Mouse (Mus musculus): ENCODE results near the gene 4930516K23Rik.

Gene 4930516K23Rik

DNA sequence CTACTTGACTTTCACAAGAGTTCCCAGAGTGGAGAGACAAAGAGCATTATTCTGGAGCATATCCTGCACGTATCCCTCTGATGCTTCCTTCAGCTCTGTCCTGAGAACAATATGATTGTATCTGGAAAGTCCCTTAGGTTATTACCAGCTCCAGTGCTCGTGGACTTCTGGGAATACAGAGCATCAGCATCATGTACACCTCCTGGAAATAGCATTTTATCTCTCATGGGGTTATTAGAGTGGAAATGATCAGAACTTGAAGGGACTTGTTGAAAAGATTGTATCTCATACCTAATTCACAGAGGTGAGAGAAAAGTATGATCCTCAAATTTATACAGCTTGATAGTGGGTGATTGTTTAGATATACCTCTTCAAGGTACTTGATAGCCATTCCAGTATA lies at the start of gene 4930516K23Rik:
TSS of gene 4930516K23Rik (minus strand) at position 101 of the 400 bp plus-strand sequence.
- no peak for DNase-seq (ENCODE audit: low spot score)

DNA sequence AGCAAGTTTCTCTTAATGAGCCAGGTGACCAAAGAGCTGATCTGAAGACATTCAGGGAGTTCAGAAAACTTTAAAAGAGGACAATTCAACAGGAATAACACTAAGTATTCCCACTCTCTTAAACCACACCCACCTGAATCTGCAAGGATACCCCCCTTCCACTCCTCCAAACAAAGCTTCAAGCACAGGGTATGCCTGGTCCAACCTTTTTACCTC lies 43.4 kb upstream of the 4930516K23Rik start, which contains the start of gene Olfr646:
TSS of gene Olfr646 (plus strand) at position 117 of the 216 bp plus-strand sequence.
- no peak for DNase-seq (ENCODE audit: low spot score)

DNA sequence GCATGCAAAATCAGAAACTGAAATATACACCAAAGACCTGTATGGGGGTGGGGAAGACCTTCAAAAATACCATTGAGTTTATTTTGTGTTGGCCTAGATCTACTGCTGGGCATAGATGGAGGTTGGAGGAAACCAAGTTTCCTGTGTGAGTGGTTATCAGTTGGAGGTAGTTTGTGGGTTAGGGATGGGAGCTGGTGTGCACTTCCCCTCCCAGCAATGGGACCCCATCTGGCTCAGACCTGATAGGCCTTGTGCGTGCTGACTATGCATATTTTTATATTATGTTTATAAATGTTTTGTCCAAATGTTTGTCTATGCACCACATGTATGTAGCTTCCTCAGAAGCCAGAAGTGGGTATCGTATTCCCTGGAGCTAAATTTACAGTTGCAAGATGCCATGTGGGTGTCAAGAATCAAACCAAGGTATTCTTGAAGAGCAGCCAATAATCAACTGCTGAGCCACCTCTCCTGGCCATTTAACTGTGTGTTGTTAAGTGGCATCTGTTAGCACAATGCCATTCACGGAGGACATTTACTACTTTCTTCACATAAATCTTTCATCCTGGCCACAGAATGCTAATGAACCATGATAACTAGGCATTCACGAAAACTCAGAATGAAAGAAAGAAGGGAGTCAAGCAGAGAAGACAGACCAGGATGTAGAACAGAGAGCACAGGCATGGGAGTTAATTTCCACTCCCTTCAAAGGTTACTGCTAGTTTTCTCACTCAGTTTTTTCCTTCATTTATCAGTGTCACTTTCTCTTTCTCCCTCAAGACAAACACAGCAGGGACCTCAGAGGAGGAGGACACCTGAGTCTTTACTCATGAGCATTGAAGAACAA lies 42.9 kb upstream of the 4930516K23Rik start:
- DNase-seq (ENCODE audit: low spot score) = no peak

DNA sequence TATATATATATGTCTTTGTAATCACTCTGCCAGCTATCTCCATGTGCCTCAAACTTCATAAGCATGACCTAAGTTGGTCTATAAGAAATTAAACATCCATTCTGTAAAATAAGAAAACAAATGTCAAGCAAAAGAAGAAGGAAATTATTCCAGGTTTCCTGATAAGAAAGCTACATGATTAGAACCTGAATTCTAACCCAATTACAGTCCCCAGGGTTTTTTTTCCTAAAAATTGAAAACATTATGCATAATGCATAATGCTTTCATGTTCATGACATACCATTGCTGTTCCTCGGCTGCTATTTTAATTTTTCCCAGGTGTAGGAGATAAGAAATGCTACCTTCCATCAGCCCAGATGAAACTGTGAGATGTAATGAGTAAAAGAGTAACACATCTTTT lies 24.1 kb upstream of the 4930516K23Rik start, which contains the start of gene Olfr645:
TSS of gene Olfr645 (minus strand) at position 101 of the 400 bp plus-strand sequence.
- no peak for DNase-seq (ENCODE audit: low spot score)

DNA sequence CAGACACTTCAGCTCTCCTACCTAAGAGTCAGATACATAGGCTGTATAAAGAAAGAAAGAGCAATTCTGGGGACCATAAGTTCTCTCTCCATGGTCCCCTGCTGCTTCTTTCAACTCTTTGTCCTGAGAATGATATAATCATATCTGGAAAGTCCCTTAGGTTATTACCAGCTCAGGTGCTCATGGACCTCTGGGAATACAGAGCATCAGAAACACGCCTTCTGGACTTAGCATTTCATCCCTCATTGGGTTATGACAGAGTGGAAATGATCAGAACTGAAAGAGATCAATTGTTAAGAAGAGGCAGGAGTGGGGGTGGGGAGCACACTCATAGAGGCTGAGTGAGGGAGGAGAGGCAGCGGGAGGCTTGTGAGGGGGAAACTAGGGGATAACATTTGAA lies 10.5 kb upstream of the 4930516K23Rik start, which contains the start of gene Olfr644:
TSS of gene Olfr644 (minus strand) at position 101 of the 400 bp plus-strand sequence.
- DNase-seq (ENCODE audit: low spot score) = no peak

DNA sequence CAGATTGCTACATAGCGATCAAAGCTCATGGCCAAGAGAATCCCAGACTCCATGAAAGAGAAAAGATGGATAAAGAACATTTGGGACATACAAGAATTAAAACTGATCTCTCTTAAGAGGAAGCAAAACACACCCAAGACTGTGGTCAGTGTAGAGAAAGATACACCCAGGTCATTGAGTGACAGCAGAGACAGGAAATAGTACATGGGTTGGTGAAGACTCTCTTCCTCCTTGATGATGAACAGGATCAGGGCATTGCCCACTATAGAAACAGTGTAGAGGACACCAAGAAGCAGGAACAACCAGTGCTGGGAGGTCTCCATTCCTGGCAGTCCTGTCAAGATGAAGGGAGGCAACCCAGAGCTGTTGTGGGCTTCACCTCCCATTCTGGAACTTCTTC lies 2.0 kb downstream of the 4930516K23Rik start:
- DNase-seq (ENCODE audit: low spot score) = no peak

DNA sequence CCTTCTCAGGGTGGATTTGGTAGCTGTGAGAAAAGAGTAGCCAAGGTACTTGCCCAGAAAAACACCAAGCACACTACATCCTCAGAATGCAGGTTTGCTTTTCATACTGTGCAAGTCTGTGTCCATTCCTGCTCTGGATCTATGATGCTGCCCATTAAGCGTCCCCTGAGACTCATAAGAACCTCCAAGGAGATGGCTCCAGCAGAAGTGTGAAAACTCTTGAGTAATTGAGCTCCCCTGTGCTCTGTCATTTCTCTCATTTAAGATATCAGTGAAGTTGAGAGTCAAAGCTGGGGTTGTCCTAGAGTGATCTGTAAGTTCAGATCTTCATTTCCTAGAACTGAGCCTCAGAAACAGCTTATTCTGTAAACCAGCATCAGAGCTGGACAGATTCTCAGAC lies 8.7 kb downstream of the 4930516K23Rik start, which contains the start of gene Olfr642:
TSS of gene Olfr642 (minus strand) at position 101 of the 400 bp plus-strand sequence.
- no peak for DNase-seq (ENCODE audit: low spot score)

DNA sequence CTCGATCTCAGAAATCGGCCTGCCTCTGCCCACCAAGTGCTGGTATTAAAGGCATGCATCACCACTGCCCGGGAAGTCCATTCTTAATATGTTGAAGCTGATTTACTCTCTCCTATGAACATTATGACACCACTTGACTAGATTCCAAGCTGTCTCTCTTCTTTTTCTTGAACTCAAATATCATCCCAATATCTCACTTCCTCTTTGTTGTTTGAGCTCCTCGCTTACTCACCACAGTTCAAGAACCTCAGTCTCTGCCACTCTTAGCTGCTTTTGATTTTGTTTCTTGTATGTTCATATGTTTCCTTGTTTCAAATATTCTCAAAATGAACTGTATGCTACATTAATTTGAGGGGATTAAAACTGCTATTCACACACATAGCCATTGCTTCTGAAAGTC lies 10.5 kb downstream of the 4930516K23Rik start:
- DNase-seq (ENCODE audit: low spot score) = no peak

DNA sequence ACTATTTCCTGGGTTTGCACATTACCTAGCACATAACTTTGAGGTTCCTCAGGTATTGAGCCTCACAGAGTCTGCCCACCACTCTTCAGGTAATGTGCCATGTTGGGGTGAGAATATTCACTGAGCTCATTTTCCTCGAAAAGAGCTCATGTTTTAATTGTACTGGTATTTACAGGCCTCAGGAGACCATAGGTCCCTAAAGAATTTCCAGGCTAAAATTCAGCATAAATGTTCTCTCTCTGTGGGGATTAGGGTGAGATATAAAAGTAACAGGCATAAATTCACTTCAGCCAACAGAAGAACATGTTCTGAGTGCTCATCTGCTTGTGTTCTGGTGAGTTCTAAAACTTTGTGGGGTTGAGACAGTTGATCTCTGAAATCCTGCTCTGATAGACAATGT lies 26.1 kb downstream of the 4930516K23Rik start, which contains the start of gene Olfr641:
TSS of gene Olfr641 (plus strand) at position 301 of the 400 bp plus-strand sequence.
- DNase-seq (ENCODE audit: low spot score) = no peak

DNA sequence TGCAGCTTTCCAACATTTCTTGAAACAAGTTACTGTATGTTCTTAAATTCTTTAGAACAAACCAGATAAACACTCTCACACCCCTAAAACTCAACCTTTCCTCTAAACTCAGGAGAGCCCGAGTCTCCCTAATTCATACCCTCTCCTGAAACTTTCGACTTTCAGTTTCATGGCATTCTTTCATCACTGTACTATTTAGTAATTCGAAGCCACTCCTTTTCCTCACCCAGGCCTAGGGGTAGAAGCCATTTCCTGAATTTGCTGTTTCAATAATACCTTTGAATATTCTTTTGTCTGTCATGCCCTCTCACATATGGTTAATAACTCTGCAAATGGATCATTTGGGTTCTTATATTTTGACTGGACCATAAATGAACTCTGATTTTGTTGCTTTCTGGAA lies 34.3 kb downstream of the 4930516K23Rik start:
- DNase-seq (ENCODE audit: low spot score) = no peak

DNA sequence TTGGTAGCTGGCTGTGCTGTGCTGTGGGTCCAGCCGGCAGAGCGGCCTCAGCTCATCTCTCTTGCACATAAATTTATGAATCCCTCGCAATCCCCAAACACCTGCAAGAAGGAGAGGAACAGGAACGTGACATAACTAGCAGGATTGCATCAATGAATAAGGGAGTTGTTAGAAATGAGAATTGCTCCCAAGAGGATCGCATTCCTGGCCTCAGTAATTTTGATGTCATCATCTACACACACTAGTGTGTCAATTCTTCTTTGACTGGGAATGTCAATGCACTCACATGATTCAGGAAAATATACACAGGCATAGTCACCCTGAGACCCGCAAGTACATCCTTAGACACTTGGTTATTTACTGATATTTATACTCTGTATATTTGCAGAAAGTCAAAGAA lies 35.8 kb downstream of the 4930516K23Rik start, which contains the start of gene Olfr640:
TSS of gene Olfr640 (minus strand) at position 101 of the 400 bp plus-strand sequence.
- DNase-seq (ENCODE audit: low spot score) = no peak

DNA sequence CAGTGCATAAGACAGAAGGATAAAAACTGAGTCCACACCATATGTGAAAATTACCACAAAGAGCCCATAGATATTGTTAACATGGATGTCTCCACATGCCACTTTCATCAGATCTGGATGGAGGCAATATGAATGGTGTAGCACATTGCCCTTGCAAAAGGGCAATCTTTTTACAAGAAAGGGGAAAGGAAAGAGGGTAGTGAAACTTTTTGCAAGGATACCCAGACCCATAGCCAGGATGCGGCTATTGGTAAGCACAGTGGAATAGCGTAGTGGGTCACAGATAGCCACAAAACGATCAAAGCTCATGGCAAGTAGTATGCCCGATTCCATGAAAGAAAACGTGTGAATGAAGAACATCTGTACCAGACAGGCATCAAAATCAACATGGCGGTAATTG lies 39.6 kb downstream of the 4930516K23Rik start:
- no peak for DNase-seq (ENCODE audit: low spot score)

DNA sequence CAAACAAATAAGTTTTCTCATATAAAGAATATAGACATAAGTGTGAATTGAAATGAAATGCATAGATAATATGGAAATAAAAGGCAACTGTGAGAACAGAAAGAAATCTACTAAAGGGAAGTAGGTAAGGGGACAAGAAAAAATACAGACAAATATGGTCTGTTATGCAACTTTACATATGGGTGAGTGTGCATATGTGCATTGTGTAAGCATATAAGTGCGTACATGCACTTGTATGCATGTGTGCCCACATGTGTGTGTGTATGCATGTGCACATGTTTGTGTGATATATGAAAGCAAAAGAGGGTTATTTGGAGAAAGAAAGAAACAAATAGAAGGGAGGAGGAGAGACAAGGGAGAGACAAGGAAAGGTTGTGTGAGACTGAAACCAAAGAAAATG lies 42.3 kb downstream of the 4930516K23Rik start:
- no peak for DNase-seq (ENCODE audit: low spot score)

DNA sequence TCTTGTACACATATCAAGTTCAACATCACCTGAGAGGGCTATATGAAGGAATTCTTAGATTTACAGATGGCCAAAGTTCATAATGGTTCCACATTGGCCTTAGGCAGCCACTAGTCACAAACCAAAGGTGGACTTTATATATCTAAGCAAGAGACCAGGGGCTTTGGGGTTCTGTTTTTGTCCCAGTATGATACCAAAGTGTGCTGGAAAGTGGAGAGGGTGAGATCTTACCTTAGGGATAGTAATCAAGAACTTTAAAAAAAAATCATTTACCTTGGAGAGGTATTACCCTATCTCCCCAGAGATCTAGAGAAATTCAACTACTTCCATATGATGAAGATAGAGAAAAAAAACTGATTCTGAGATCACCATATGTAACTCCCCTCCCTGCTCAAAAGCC lies 44.0 kb downstream of the 4930516K23Rik start, which contains the start of gene Olfr639:
TSS of gene Olfr639 (minus strand) at position 101 of the 400 bp plus-strand sequence.
- no peak for DNase-seq (ENCODE audit: low spot score)
